Mouse (Mus musculus) liver, embryonic 18 days (tissue): ENCODE results near the gene Ifna15. TPM values are rescaled to one million over a fixed set of nuclear protein-coding genes. Genes with fewer than 3 reads are reported as not detected.

Experiments used
- polyA plus RNA-seq: library from polyadenylated mRNA; depleted of rRNA; stranded (reverse); fragments of >200 nt; gene quantifications from 2 replicates; pipeline ENCODE4 v1.2.3, GENCODE M21; 2012; rRNA removed

Gene Ifna15
- not detected in 2 replicates for polyA plus RNA-seq

GRCm38 (mm10) chr4:88558145-88558544 lies at the start of gene Ifna15:
Gene Ifna15, minus strand, starts transcription at chr4:88558245.

GRCm38 (mm10) chr4:88603276-88603675 lies 45.2 kb upstream of the Ifna15 start, which contains the start of gene Ifna12:
Gene Ifna12, minus strand, starts transcription at chr4:88603376.

GRCm38 (mm10) chr4:88592285-88592684 lies 34.2 kb upstream of the Ifna15 start, which contains the start of gene Ifna9:
Gene Ifna9, minus strand, starts transcription at chr4:88592385.

GRCm38 (mm10) chr4:88571698-88572097 lies 13.7 kb upstream of the Ifna15 start, which contains the start of gene Ifna14:
Gene Ifna14, minus strand, starts transcription at chr4:88571798.

GRCm38 (mm10) chr4:88522674-88523073 lies 35.4 kb downstream of the Ifna15 start, which contains the start of gene Ifnb1:
Gene Ifnb1, minus strand, starts transcription at chr4:88522774.

Other genes with a start within 250 kb of the Ifna15 start
- 1.7 and 1.9 TPM in 2 replicates for gene Hacd4, start 119.3 kb downstream of the Ifna15 start, polyA plus RNA-seq
- gene Ifnb1, start 35.5 kb downstream of the Ifna15 start, polyA plus RNA-seq: not detected in 2 replicates
- gene Ifna14, start 13.6 kb upstream of the Ifna15 start, polyA plus RNA-seq: not detected in 2 replicates
- not detected in 2 replicates for gene Ifna9, start 34.1 kb upstream of the Ifna15 start, polyA plus RNA-seq
- gene Ifna12, start 45.1 kb upstream of the Ifna15 start, polyA plus RNA-seq: not detected in 2 replicates
- gene C87499, start 76.2 kb upstream of the Ifna15 start, polyA plus RNA-seq: not detected in 2 replicates
- gene Ifna13, start 86.2 kb upstream of the Ifna15 start, polyA plus RNA-seq: not detected in 2 replicates
- gene Ifna16, start 118.7 kb upstream of the Ifna15 start, polyA plus RNA-seq: not detected in 2 replicates
- not detected in 2 replicates for gene Ifna2, start 125.7 kb upstream of the Ifna15 start, polyA plus RNA-seq
- not detected in 2 replicates for gene Ifnab, start 133.1 kb upstream of the Ifna15 start, polyA plus RNA-seq
- gene Gm26566, start 163.6 kb upstream of the Ifna15 start, polyA plus RNA-seq: 0.03 and 0.05 TPM in 2 replicates
- 9.8 and 10.8 TPM in 2 replicates for gene Klhl9, start 164.2 kb upstream of the Ifna15 start, polyA plus RNA-seq
- gene Gm13271, start 196.6 kb upstream of the Ifna15 start, polyA plus RNA-seq: not detected in 2 replicates
- 0.04 TPM in 1 of 2 replicates, not detected in the other for gene Gm13283, start 201.9 kb upstream of the Ifna15 start, polyA plus RNA-seq
- gene Gm13290, start 215.6 kb upstream of the Ifna15 start, polyA plus RNA-seq: not detected in 2 replicates
- gene Gm13289, start 218.7 kb upstream of the Ifna15 start, polyA plus RNA-seq: not detected in 2 replicates
- not detected in 2 replicates for gene Gm13272, start 221.6 kb upstream of the Ifna15 start, polyA plus RNA-seq
- 0.02 and 0.04 TPM in 2 replicates for gene Ifnz, start 223.9 kb upstream of the Ifna15 start, polyA plus RNA-seq
- gene Gm13276, start 227.5 kb upstream of the Ifna15 start, polyA plus RNA-seq: not detected in 2 replicates
- gene Gm13277, start 230.4 kb upstream of the Ifna15 start, polyA plus RNA-seq: not detected in 2 replicates
- gene Gm13278, start 233.3 kb upstream of the Ifna15 start, polyA plus RNA-seq: not detected in 2 replicates
- not detected in 2 replicates for gene Gm13275, start 236.2 kb upstream of the Ifna15 start, polyA plus RNA-seq
- gene Gm13279, start 239.2 kb upstream of the Ifna15 start, polyA plus RNA-seq: not detected in 2 replicates
- gene Gm13285, start 241.4 kb upstream of the Ifna15 start, polyA plus RNA-seq: not detected in 2 replicates
- not detected in 2 replicates for gene Gm13287, start 245.0 kb upstream of the Ifna15 start, polyA plus RNA-seq
- gene Gm13288, start 247.3 kb upstream of the Ifna15 start, polyA plus RNA-seq: 0.02 TPM in 1 of 2 replicates, not detected in the other